Mouse (Mus musculus) left cerebral cortex, postnatal 36 days (tissue): Measurements from ENCODE around the gene Gla. TPM values are rescaled to one million over a fixed set of nuclear protein-coding genes. Genes with fewer than 3 reads are reported as not detected.

ENCODE experiments used
- DNase-seq, 2 experiments: peaks; one replicate each; pipeline ENCODE4 v3.0.0; 2021 to 2022; ENCODE audit warnings: low spot score in 2 of 2, mixed read lengths in 1 of 2
- intact Hi-C: fragments of 180-260 bp; cut with DNase I; formaldehyde crosslinking; loops from one replicate; pipeline ENCODE4 v1.15.1; 2025
- total RNA-seq, 2 experiments: library from RNA; stranded (reverse); gene quantifications; 2 replicates each; pipeline ENCODE4 v1.2.3; 2021

Gene Gla
- total RNA-seq, 2 experiments from 2014 or later = 11.0 TPM

DNA sequence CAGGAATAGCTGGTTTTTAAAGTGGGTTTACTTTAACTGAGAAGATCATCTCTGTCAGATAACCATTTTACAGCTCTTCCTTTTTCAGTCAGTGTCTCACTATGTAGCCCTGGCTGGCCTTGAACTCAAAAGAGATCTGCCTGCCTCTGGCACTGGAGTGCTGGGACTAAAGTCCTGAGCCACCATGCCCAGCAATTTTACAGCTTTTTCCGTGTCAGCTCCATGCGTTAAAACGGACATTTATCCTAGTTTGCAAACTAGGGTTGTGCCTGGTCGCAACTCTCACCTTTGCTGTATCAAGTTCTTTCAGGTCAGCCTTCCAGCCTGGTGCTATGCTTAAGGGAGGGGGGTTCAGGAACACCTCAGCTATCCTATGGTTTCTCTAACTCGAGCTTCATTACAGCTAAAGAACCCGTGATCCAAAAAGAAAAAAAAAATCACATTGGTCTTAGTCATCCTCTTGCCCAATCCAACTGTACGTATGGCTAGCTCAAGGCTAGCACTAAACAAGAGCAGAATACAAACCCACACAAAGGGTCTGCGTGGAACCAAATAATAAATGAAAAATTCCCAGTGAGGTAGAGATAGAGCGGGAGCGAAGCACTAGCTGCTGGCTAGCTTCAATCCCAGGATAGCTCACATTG lies 881 bp downstream of the Gla start:
- DNase-seq = no peak
- intact Hi-C loops = loop anchor here (2.0 kb wide), 1 partner anchor 15 kb away; the partner anchor contains the start of gene Rpl36a

DNA sequence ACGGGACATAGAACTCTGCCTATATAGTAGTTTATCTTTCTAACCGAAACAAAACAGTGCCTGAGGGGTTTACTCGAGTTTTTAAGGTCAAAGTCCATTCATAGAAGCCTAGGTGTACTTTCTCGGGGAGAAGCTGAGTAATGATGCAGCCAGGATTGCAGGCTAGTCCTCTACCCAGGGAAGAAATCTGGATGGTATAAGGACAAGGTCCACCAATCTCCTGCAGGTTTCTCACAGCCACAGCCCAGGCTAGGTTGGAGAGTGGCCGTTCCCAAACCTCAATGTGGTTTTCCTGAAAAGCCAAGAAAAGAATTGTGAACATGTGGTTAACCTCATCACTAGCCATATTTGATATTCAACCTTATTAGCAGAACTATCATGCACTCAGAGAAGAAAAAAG lies 11.1 kb downstream of the Gla start:
- intact Hi-C loops = loop anchor here (5.0 kb wide), 1 partner anchor 38 kb away; no protein-coding TSS in a partner anchor
- no peak for DNase-seq

DNA sequence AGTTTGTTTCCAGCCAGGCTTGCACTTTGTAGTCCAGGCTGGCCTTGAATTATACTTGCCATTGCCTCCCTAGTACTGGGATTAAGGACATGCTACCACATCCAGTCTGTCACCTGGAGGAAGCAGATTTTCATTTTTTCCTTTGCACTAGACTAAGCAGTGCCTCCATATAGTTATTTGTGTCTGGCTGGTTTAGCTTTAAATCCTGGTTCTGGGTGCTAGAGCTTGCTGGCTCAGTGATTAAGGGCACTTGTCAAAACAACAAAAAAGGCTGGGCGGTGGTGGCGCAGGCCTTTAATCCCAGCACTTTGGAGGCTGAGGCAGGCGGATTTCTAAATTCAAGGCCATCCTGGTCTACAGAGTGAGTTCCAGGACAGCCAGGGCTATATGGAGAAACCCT lies 11.9 kb downstream of the Gla start:
- no peak for DNase-seq
- intact Hi-C loops = loop anchor here (5.0 kb wide), 1 partner anchor 37 kb away; no protein-coding TSS in a partner anchor

DNA sequence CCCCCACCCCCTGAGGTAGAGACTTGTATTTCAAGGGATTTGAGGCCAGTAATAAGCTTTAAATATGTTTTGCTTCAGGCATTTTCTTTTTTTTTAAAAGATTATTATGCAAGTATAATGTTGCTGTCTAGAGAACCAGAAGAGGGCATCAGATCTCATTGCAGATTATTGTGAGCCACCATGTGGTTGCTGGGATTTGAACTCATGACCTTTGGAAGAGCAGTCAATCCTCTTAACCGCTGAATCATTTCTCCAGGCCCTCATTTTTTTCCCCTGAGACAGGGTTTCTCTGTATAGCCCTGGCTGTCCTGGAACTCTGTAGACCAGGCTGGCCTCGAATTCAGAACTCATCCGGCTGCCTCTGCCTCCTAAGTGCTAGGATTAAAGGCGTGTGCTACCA lies 12.7 kb downstream of the Gla start:
- DNase-seq = no peak
- intact Hi-C loops = loop anchor here (5.0 kb wide), 1 partner anchor 36 kb away; no protein-coding TSS in a partner anchor

- intact Hi-C loops = loop anchor here (5.0 kb wide), 1 partner anchor 34 kb away; no protein-coding TSS in a partner anchor
- no peak for DNase-seq
These were observed 14.5 kb downstream of the Gla start for GRCm38 (mm10) chrX:134586447-134586846.

GRCm38 (mm10) chrX:134585103-134586002 lies 15.6 kb downstream of the Gla start, which contains the start of gene Rpl36a:
Rpl36a (plus strand) TSS chrX:134585654.
- DNase-seq = peak; percentile 82 to 89
- intact Hi-C loops = loop anchor here (2.0 to 5.0 kb wide), 2 partner anchors 15 to 33 kb away; partner anchors contain the start of genes Gla and Hnrnph2

DNA sequence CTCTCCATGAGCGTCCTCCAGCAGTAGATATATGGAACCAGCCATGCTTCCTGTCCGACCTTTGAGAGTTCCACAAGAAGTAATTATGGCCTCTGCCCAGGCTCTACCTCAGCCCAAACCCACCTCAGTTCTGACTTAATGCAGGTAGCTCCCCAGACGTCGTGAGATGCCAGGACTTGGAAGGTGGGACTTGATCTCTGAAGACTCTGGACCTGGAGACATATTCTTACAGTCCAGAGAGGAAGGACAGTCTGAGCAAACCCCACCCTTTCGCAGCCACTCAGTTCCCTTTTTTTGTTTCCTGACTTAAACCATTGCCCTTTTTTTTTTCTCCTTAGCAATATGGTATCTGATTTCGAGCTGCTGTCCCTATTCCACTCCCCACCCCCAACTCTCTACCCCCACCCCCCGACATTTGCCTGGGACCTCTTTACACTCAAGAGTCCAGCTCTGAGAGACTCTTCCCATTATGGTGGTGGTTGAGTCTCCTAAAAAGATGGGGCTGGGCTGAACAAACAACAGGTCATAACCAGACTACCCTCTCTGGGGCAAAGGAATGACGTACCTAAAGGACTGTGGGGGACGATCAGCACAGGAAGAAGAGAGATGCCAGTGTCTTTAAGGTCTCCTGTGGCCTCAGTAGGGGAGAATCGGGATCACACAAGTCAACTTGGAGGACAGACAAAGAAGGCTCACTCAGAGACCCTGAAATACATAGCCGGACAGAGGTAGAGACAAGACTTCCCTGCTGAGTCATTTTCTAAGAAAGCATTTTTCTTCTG lies 17.8 kb downstream of the Gla start, which contains the start of gene Btk:
Gene Btk (minus strand): TSS at position 683 of the 782 bp plus-strand sequence.
- intact Hi-C loops = no loop called here
- DNase-seq = no peak

DNA sequence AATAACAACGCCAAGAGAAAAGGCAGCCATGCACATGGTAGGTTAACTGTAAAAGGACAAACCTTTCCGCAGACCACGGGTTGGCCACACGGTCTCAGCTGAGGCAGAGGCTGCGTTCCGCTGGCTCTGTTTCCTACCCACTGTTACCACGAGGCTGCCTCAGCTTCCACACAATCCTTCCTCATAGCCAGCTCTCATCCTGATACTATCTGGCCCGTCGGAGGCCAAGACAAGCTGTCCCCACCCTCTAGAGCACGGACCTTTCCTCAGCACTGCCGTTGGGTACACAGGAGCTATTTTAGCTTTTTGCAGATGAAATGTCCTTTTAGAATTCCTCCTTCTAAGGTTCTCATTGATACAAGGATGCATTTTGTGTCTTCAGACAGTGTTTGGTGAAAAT lies 18.7 kb downstream of the Gla start:
- intact Hi-C loops = no loop called here

GRCm38 (mm10) chrX:134580528-134581305 lies 20.2 kb downstream of the Gla start:
- DNase-seq = no peak
- intact Hi-C loops = no loop called here

More for the DNA sequence above, 18.7 kb downstream of the Gla start:
- DNase-seq = no peak

DNA sequence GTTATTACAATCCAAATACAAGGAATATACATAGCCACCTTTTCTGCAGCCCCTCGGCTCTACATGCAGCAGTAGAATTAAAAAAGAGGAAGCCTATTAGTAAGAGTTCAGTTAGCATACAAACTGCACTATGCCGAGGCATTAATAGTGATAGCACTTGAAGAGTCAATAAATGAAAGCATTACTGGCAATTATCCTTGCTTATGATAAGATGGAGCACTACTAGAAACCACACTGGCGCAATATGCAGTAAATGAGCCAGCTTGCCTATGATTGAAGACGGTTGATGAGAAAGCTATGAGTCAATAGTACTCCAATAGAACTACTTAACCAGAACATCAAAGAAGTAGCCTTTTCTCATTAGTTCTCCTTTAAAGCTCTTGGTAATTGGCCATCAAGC lies 23.0 kb downstream of the Gla start:
- DNase-seq = no peak
- intact Hi-C loops = no loop called here

DNA sequence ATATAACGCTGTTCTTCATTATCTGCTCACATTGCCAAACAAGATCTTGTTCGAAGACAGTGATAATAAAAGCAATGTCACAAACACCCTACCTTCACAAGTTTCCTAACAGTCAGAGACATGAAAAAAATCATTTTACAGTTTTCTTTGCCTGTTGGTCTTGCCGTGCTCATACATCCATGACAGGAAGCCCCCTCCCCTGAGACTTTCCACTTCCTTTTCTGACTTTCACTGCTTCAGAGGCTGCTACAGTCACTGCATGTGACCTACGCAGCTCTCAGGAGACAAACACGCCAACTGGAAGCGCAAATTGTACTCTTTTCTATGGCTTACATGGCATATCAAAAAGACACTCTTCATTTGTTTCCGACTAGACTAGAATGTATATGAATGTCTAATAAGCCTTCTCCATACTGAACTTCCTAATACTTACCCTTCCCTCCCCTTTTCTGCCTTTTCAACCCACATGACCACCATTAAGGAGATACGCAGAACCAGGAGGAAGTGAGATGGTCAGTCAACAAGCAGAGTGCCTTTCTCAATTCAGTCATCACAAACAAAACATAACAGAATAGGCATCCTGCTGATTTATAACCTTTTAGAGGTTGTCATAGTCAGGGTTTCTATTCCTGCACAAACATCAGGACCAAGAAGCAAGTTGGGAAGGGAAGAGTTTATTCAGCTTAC lies 34.2 kb downstream of the Gla start:
- DNase-seq = no peak
- intact Hi-C loops = no loop called here

GRCm38 (mm10) chrX:134564326-134564725 lies 36.6 kb downstream of the Gla start:
- intact Hi-C loops = no loop called here
- no peak for DNase-seq

DNA sequence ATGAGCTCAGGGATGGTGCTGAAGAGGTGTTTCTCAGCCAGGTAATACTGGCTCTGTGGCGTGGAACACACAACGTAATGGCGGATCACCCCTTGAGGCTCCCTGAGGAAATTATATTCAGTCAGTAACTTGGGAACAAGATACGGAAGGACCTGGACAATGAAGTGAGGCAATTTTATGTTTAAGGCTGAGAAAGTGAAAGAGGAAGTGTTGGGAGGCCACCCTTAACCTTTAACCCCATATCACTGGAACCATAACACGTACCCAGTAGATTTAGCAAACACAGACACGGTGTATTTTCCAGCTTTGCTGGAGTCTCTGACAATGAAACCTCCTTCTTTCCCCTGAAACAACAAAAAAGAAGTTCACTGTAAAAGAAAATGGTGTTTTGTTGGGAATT lies 46.5 kb downstream of the Gla start:
- DNase-seq = no peak
- intact Hi-C loops = loop anchor here (5.0 kb wide), 1 partner anchor 33 kb away; the partner anchor contains the start of gene Rpl36a

DNA sequence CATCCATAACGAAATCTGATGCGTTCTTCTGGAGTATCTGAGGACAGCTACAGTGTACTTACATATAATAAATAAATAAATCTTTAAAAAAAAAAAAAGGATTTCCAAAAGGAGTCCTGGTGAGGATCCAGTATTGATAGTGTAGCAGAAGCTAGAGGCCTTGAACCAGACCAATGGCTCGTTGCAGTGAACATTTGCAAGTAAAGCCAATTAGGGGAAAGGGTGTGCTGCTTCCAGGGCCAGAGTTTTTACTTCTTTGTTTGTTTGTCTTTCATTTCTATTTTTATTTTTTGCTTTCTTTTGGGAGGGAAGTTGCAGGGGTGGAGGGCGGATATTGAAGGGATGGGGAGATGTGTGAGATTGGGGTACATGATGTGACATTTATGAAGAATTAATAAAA lies 47.6 kb downstream of the Gla start:
- intact Hi-C loops = loop anchor here (5.0 kb wide), 1 partner anchor 34 kb away; the partner anchor contains the start of gene Rpl36a
- no peak for DNase-seq

GRCm38 (mm10) chrX:134550903-134551302 lies 50.0 kb downstream of the Gla start:
- DNase-seq = no peak
- intact Hi-C loops = loop anchor here (5.0 kb wide), 1 partner anchor 36 kb away; the partner anchor contains the start of gene Rpl36a

DNA sequence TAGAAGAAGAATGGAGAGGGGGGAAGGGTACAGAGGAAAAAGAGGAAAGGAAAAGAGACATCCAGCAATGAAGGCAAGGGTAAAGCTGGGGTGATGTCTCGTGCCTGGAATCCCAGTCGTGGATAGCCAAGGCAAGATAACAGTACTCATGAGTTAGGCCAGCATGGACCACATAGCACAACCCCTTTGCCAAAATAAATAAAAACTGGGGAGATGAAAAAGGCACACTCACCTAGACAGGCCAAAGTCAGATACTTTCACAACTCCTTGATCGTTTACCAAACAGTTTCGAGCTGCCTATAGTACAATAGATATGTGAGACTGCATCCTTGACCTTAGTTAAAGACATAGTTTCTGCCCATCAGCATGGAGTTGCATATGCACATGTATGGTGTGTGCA lies 53.6 kb downstream of the Gla start:
- DNase-seq = no peak
- intact Hi-C loops = no loop called here

DNA sequence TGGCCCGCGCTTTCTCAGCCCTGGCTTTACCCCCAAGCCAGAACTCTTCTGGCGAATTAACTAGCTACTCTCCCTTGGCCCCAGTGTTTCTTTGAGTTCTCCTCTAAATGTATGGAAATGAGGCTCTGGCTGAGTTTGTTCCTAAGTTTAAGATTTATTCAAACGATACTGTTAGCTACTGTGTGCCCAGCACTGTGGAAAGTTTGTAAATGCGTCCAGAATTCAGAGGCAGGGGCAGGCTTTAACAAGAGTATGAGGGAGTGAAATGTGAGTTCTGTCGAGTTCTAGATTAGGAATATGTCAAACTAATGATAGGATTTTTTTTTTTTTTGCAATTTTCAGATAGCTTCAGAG lies 59.0 kb downstream of the Gla start:
- no peak for DNase-seq
- intact Hi-C loops = no loop called here
